Mouse (Mus musculus) MEL (cell line): ENCODE results near the gene Mlycd. TPM values are rescaled to one million over a fixed set of nuclear protein-coding genes. Genes with fewer than 3 reads are reported as not detected.
"Not testable (repeated sequence)": the region's sequence is repeated elsewhere in the genome, so short reads cannot be mapped to it uniquely, and the experiment has no call there.

ENCODE experiments used
- DNase-seq: peaks from one replicate; pipeline ENCODE4 v3.0.0; 2011; ENCODE audit warnings: low read depth, low spot score
- H3K27ac ChIP-seq: 2 replicates; pipeline ENCODE4 v1.5.1; 2012; ENCODE audit warnings: low read depth, mild to moderate bottlenecking, control low read depth, low read length, moderate library complexity; ENCODE audit not compliant: control insufficient read depth
- H3K27me3 ChIP-seq, 2 experiments: fragments of 150-350 bp in 1 of 2; sonication (generic) in 1 of 2; 2 replicates each; pipeline ENCODE4 v1.6.1; 2012; ENCODE audit warnings: low read length in 2 of 2, mild to moderate bottlenecking in 2 of 2, improper control_type of control experiment in 1 of 2, moderate library complexity in 1 of 2; ENCODE audit not compliant: insufficient read depth in 2 of 2, control insufficient read depth in 1 of 2
- H3K36me3 ChIP-seq, 2 experiments: 2 replicates each; pipeline ENCODE4 v1.6.1; 2012 to 2014; ENCODE audit warnings: low read length in 2 of 2, improper control_type of control experiment in 1 of 2, inconsistent platforms in 1 of 2, mild to moderate bottlenecking in 1 of 2; ENCODE audit not compliant: insufficient read depth in 2 of 2, control insufficient read depth in 1 of 2
- H3K4me1 ChIP-seq, 2 experiments: fragments of 150-350 bp in 1 of 2; sonication (generic) in 1 of 2; 2 replicates each; pipeline ENCODE4 v1.6.1; 2012; ENCODE audit warnings: low read length in 2 of 2, improper control_type of control experiment in 1 of 2, mild to moderate bottlenecking in 1 of 2; ENCODE audit not compliant: insufficient read depth in 2 of 2, control insufficient read depth in 1 of 2
- H3K4me3 ChIP-seq, 2 experiments: fragments of 150-350 bp in 1 of 2; sonication (generic) in 1 of 2; 2 replicates each; pipeline ENCODE4 v1.5.1; 2012; ENCODE audit warnings: low read depth in 2 of 2, low read length in 2 of 2, mild to moderate bottlenecking in 2 of 2, moderate library complexity in 2 of 2, control low read depth in 1 of 2, improper control_type of control experiment in 1 of 2; ENCODE audit not compliant: control insufficient read depth in 1 of 2, insufficient read depth in 1 of 2
- H3K79me2 ChIP-seq: 2 replicates; pipeline ENCODE4 v1.6.1; 2012; ENCODE audit warnings: mild to moderate bottlenecking, low read length, moderate library complexity; ENCODE audit not compliant: control insufficient read depth, poor library complexity, insufficient read depth
- H3K9ac ChIP-seq: 2 replicates; pipeline ENCODE4 v1.6.1; 2012; ENCODE audit warnings: low read depth, mild to moderate bottlenecking, control low read depth, low read length, moderate library complexity; ENCODE audit not compliant: control insufficient read depth, poor library complexity, severe bottlenecking
- H3K9me3 ChIP-seq: fragments of 150-350 bp; sonication (generic); replicated peaks from 2 replicates; pipeline ENCODE4 v1.6.1; 2012; ENCODE audit warnings: mild to moderate bottlenecking, low read length, improper control_type of control experiment, moderate library complexity; ENCODE audit not compliant: insufficient read depth
- EP300 ChIP-seq, 2 experiments: IDR thresholded peaks; 2 replicates each; pipeline ENCODE4 v1.6.1; 2011; ENCODE audit warnings: improper control_type of control experiment in 2 of 2, low read length in 2 of 2, low read depth in 1 of 2, mild to moderate bottlenecking in 1 of 2
- GABPA ChIP-seq: IDR thresholded peaks from 2 replicates; pipeline ENCODE4 v1.6.1; 2012; ENCODE audit warnings: low read depth, mild to moderate bottlenecking, inconsistent platforms, low read length, improper control_type of control experiment, moderate library complexity
- GATA1 ChIP-seq: IDR thresholded peaks from 2 replicates; pipeline ENCODE4 v1.6.1; 2011; ENCODE audit warnings: low read depth, low read length, improper control_type of control experiment
- JUND ChIP-seq: IDR thresholded peaks from 2 replicates; pipeline ENCODE4 v1.6.1; 2011; ENCODE audit warnings: low read depth, mild to moderate bottlenecking, improper control_type of control experiment, low read length
- KAT2A ChIP-seq: conservative IDR thresholded peaks from 2 replicates; pipeline ENCODE4 v1.6.1; 2012; ENCODE audit warnings: low read depth, low read length, improper control_type of control experiment, inconsistent platforms
- MAX ChIP-seq: IDR thresholded peaks from 2 replicates; pipeline ENCODE4 v1.6.1; 2011; ENCODE audit warnings: low read length, improper control_type of control experiment
- MAZ ChIP-seq: IDR thresholded peaks from 2 replicates; pipeline ENCODE4 v1.6.1; 2012; ENCODE audit warnings: low read depth, mild to moderate bottlenecking, inconsistent platforms, low read length, improper control_type of control experiment
- MYB ChIP-seq: IDR thresholded peaks from 2 replicates; pipeline ENCODE4 v1.6.1; 2011; ENCODE audit warnings: mild to moderate bottlenecking, low read depth, low read length, improper control_type of control experiment
- NRF1 ChIP-seq: IDR thresholded peaks from 2 replicates; pipeline ENCODE4 v1.6.1; 2014; ENCODE audit warnings: low read depth, mild to moderate bottlenecking, inconsistent platforms, low read length, improper control_type of control experiment, moderate library complexity; ENCODE audit not compliant: poor library complexity, insufficient read depth, severe bottlenecking
- POLR2AphosphoS2 ChIP-seq: IDR thresholded peaks from 2 replicates; pipeline ENCODE4 v1.6.1; 2011; ENCODE audit warnings: low read length, improper control_type of control experiment
- SMC3 ChIP-seq: IDR thresholded peaks from 2 replicates; pipeline ENCODE4 v1.6.1; 2011; ENCODE audit warnings: low read depth, low read length, improper control_type of control experiment
- TCF12 ChIP-seq: IDR thresholded peaks from 2 replicates; pipeline ENCODE4 v1.6.1; 2014; ENCODE audit warnings: low read depth, mild to moderate bottlenecking, inconsistent platforms, low read length, improper control_type of control experiment, moderate library complexity
- UBTF ChIP-seq: IDR thresholded peaks from 2 replicates; pipeline ENCODE4 v1.6.1; 2012; ENCODE audit warnings: low read depth, mild to moderate bottlenecking, inconsistent platforms, low read length, improper control_type of control experiment, moderate library complexity, borderline replicate concordance; ENCODE audit not compliant: insufficient read depth
- USF2 ChIP-seq, 2 experiments: IDR thresholded peaks; 2 replicates each; pipeline ENCODE4 v1.6.1; 2011 to 2012; ENCODE audit warnings: improper control_type of control experiment in 2 of 2, low read length in 2 of 2, borderline replicate concordance in 1 of 2, inconsistent platforms in 1 of 2, low read depth in 1 of 2, mild to moderate bottlenecking in 1 of 2; ENCODE audit not compliant: insufficient read depth in 1 of 2
- ZC3H11A ChIP-seq: IDR thresholded peaks from 2 replicates; pipeline ENCODE4 v1.6.1; 2012; ENCODE audit warnings: low read depth, mild to moderate bottlenecking, inconsistent platforms, low read length, improper control_type of control experiment
- ZMIZ1 ChIP-seq: IDR thresholded peaks from 2 replicates; pipeline ENCODE4 v1.6.1; 2012; ENCODE audit warnings: low read depth, mild to moderate bottlenecking, inconsistent platforms, low read length, improper control_type of control experiment, moderate library complexity
- ZNF384 ChIP-seq: IDR thresholded peaks from 2 replicates; pipeline ENCODE4 v1.6.1; 2012; ENCODE audit warnings: low read depth, mild to moderate bottlenecking, inconsistent platforms, low read length, improper control_type of control experiment
- polyA plus RNA-seq, 2 experiments: library from polyadenylated mRNA; stranded (reverse) in 1 of 2; unstranded in 1 of 2; fragments of >175 nt in 1 of 2; fragments of >200 nt in 1 of 2; gene quantifications; 2 replicates each; pipeline versions ENCODE4 v1.2.1 to v1.2.4; 2012; ENCODE audit warnings: low replicate concordance in 2 of 2, low read depth in 1 of 2; ENCODE audit not compliant: insufficient read length in 2 of 2, insufficient read depth in 1 of 2, missing spikeins in 1 of 2
- total RNA-seq: library from RNA; depleted of rRNA; stranded (reverse); fragments of 300-350 nt; gene quantifications from 2 replicates; pipeline ENCODE4 v1.2.3, GENCODE M21; 2012

The Mlycd gene
- total and polyA plus RNA-seq, 3 experiments: 7.2 to 13.2 TPM; not detected in 1

DNA sequence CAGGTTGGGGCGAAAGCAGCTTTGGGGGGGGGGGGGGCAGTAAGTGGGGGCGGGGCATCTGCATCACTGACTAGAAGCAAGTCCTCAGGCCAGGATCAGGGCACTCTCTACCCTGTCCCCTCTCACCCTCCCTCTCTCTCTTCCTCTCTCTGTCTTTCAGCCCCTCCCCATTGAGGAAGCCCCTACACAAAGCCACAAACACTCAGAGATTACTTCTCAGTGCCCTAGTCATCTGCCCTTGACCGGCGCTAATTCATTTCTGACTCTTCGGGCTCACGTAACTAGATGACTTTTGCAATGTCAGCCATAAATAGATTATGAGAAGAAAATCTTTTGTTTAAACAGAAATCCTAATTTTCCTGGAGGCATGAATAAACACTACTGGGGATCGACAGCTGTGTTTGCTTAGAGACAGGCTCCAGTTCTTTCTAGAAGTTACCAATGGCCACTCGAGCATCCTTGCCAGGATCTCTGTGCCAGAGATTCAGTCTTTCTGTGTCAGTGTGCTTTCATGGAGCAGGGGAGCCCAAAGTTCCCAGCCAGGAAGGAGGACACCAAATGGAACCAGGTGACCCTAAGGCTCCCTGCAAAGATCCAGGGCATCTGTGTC lies 33.9 kb upstream of the Mlycd start:
- H3K36me3 ChIP-seq: no peaks in the 10 kb centered on the region
- no peak overlapping the region for H3K9ac ChIP-seq
- DNase-seq: no peak
- H3K27ac ChIP-seq: no peak overlapping the region
- H3K79me2 ChIP-seq: no peaks in the 10 kb centered on the region
- no peaks in the 10 kb centered on the region for H3K9me3 ChIP-seq
- H3K27me3 ChIP-seq: no peaks in the 10 kb centered on the region; a peak in 1 of 4 replicates
- no peaks in the 10 kb centered on the region for H3K4me1 ChIP-seq
- H3K4me3 ChIP-seq: no peak overlapping the region
- TF ChIP-seq KAT2A (no peak), POLR2AphosphoS2 (no peak), UBTF (no peak), JUND (no peak), ZMIZ1 (no peak), EP300 (IDR thresholded peaks at IDR 0.05; ENCODE audit: low read depth in 1 of 2, low read length in 2 of 2) (no peak), GABPA (no peak), GATA1 (no peak), USF2 (IDR thresholded peaks at IDR 0.05; ENCODE audit: borderline replicate concordance in 1 of 2, insufficient read depth in 1 of 2, low read depth in 1 of 2, low read length in 2 of 2) (no peak), SMC3 (no peak), ZNF384 (no peak), MAX (no peak), ZC3H11A (no peak), MYB (no peak), NRF1 (no peak), TCF12 (no peak), MAZ (no peak)
- TF ChIP-seq, all 39 proteins: peak for 0

DNA sequence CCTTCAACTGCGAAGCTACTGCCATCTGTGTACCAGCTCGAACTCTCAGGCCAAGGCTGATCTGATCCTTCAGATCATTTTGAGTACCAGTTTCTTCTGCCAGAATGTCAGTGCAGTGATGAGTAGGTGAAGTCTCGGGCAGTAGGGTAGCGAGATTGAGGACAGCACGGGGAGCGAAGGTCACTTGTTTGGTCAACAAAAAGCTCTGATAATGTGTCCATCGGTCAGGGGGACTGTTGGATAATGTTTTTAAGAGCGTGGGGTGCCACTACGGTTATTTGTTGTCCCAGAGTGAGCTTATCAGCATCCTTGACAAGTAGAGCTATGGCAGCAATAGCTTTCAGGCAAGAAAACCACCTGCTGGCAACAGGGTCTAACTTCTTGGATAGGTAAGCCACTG lies 20.0 kb upstream of the Mlycd start:
- H3K27me3 ChIP-seq, DNase-seq, H3K4me1 ChIP-seq, H3K9me3 ChIP-seq, H3K27ac ChIP-seq, H3K4me3 ChIP-seq, H3K79me2 ChIP-seq, H3K9ac ChIP-seq, H3K36me3 ChIP-seq: not testable (repeated sequence)
